Mouse (Mus musculus) monocyte, adult 2 months (primary cell): Measurements from ENCODE around the gene Scyl1.

Experiments
- DNase-seq, 2 experiments: peaks; one replicate each; pipeline ENCODE4 v3.0.0; 2022; ENCODE audit warnings: low spot score in 2 of 2, low read depth in 1 of 2

Gene Scyl1

GRCm38 (mm10) chr19:5787920-5788319, 16.7 kb upstream of the Scyl1 start:
- DNase-seq: no peak

- DNase-seq: peak; percentile 70 to 82
Observed at GRCm38 (mm10) chr19:5787128-5787635, 16.0 kb upstream of the Scyl1 start.

- DNase-seq: peak; percentile 75 to 87
Observed at GRCm38 (mm10) chr19:5786441-5787114, 15.4 kb upstream of the Scyl1 start.

- no peak for DNase-seq
Observed at GRCm38 (mm10) chr19:5784958-5785577, 13.8 kb upstream of the Scyl1 start.

- no peak for DNase-seq
Observed at GRCm38 (mm10) chr19:5782121-5782520, 10.9 kb upstream of the Scyl1 start.

- no peak for DNase-seq
Observed at GRCm38 (mm10) chr19:5781532-5781931, 10.3 kb upstream of the Scyl1 start.

GRCm38 (mm10) chr19:5780203-5780602, 9.0 kb upstream of the Scyl1 start:
- DNase-seq: no peak

GRCm38 (mm10) chr19:5778312-5778711, 7.1 kb upstream of the Scyl1 start:
- no peak for DNase-seq

GRCm38 (mm10) chr19:5777387-5778032, 6.3 kb upstream of the Scyl1 start:
- no peak for DNase-seq

- no peak for DNase-seq
Observed at GRCm38 (mm10) chr19:5770311-5770710, 908 bp downstream of the Scyl1 start.

- no peak for DNase-seq
Observed at GRCm38 (mm10) chr19:5767271-5767670, 3.9 kb downstream of the Scyl1 start.

- DNase-seq: no peak
Observed at GRCm38 (mm10) chr19:5763163-5763562, 8.1 kb downstream of the Scyl1 start.

- DNase-seq: no peak
Observed at GRCm38 (mm10) chr19:5758878-5759403, 12.3 kb downstream of the Scyl1 start.

- DNase-seq: no peak
Observed at GRCm38 (mm10) chr19:5756991-5757636, 14.1 kb downstream of the Scyl1 start.

- no peak for DNase-seq
Observed at GRCm38 (mm10) chr19:5756321-5756985, 14.8 kb downstream of the Scyl1 start.

GRCm38 (mm10) chr19:5751742-5752141, 19.5 kb downstream of the Scyl1 start:
- DNase-seq: no peak

GRCm38 (mm10) chr19:5750951-5751350, 20.3 kb downstream of the Scyl1 start:
- DNase-seq: no peak

- no peak for DNase-seq
Observed at GRCm38 (mm10) chr19:5749476-5749875, 21.7 kb downstream of the Scyl1 start.

- DNase-seq: no peak
Observed at GRCm38 (mm10) chr19:5746907-5747363, 24.3 kb downstream of the Scyl1 start.

GRCm38 (mm10) chr19:5745756-5746710, 25.2 kb downstream of the Scyl1 start:
- DNase-seq: no peak
